Mouse (Mus musculus): ENCODE measurements around the gene Smim26. TPM values are rescaled to one million over a fixed set of nuclear protein-coding genes. Genes with fewer than 3 reads are reported as not detected.
A peak's percentile ranks its signal among the peaks of the same experiment; 100 is the strongest.

Smim26 gene
- 2.7 and 4.5 TPM in 2 replicates for polyA plus RNA-seq (2012; rRNA removed)

GRCm38 (mm10) chr2:144593951-144594651 is at the start of gene Smim26:
Gene Smim26 (plus strand): TSS chr2:144594054.
- no peaks in the 10 kb centered on the region for H3K27me3 ChIP-seq (ENCODE audit: control insufficient read depth, insufficient read depth, low read length)
- no peaks in the 10 kb centered on the region for H3K36me3 ChIP-seq (ENCODE audit: control insufficient read depth, insufficient read depth, low read length)
- no peak within 1 kb of the TSS for H3K27ac ChIP-seq (ENCODE audit: control insufficient read depth, insufficient read depth, low read length)
- WGBS = under 1% methylated on average over 31 of the region's 31 CpGs
- no peak for TF ChIP-seq POLR2A (IDR thresholded peaks at IDR 0.05; ENCODE audit: control insufficient read depth, extremely low read depth, insufficient read depth, low read length, poor library complexity)
- TF ChIP-seq CTCF (IDR thresholded peaks at IDR 0.05; ENCODE audit: borderline replicate concordance, control insufficient read depth, extremely low read depth, insufficient read depth, low read length, poor library complexity) = no peak
- H3K4me3 ChIP-seq (ENCODE audit: control insufficient read depth, insufficient read depth, low read length) = peak within 1 kb of the TSS; percentile 67
- peaks cover 4% of the 10 kb centered on the region for H3K4me1 ChIP-seq (replicated peaks; ENCODE audit: control insufficient read depth, insufficient read depth, low read length)
- DNase-seq = peak; percentile 77

GRCm38 (mm10) chr2:144544630-144545029 is 49.2 kb upstream of the Smim26 start:
- no peak overlapping the region for H3K27ac ChIP-seq (ENCODE audit: control insufficient read depth, insufficient read depth, low read length)
- no peaks in the 10 kb centered on the region for H3K4me1 ChIP-seq (replicated peaks; ENCODE audit: control insufficient read depth, insufficient read depth, low read length)
- peaks cover 13% of the 10 kb centered on the region for H3K36me3 ChIP-seq (ENCODE audit: control insufficient read depth, insufficient read depth, low read length)
- H3K27me3 ChIP-seq (ENCODE audit: control insufficient read depth, insufficient read depth, low read length) = no peaks in the 10 kb centered on the region
- 93% methylated on average over 6 of the region's 6 CpGs for WGBS
- DNase-seq = no peak
- no peak for TF ChIP-seq CTCF (IDR thresholded peaks at IDR 0.05; ENCODE audit: borderline replicate concordance, control insufficient read depth, extremely low read depth, insufficient read depth, low read length, poor library complexity)
- no peak for TF ChIP-seq POLR2A (IDR thresholded peaks at IDR 0.05; ENCODE audit: control insufficient read depth, extremely low read depth, insufficient read depth, low read length, poor library complexity)
- H3K4me3 ChIP-seq (ENCODE audit: control insufficient read depth, insufficient read depth, low read length) = no peak overlapping the region

- WGBS = over 99% methylated on average over 2 of the region's 2 CpGs
- Histone ChIP-seq H3K4me3 (ENCODE audit: control insufficient read depth, insufficient read depth, low read length) (no peak overlapping the region), H3K27ac (ENCODE audit: control insufficient read depth, insufficient read depth, low read length) (no peak overlapping the region), H3K4me1 (replicated peaks; ENCODE audit: control insufficient read depth, insufficient read depth, low read length) (no peaks in the 10 kb centered on the region), H3K27me3 (ENCODE audit: control insufficient read depth, insufficient read depth, low read length) (no peaks in the 10 kb centered on the region), H3K36me3 (ENCODE audit: control insufficient read depth, insufficient read depth, low read length) (peaks cover 9% of the 10 kb centered on the region)
- no peak for TF ChIP-seq CTCF (IDR thresholded peaks at IDR 0.05; ENCODE audit: borderline replicate concordance, control insufficient read depth, extremely low read depth, insufficient read depth, low read length, poor library complexity)
- no peak for TF ChIP-seq POLR2A (IDR thresholded peaks at IDR 0.05; ENCODE audit: control insufficient read depth, extremely low read depth, insufficient read depth, low read length, poor library complexity)
- DNase-seq = no peak
These were observed 48.8 kb upstream of the Smim26 start for GRCm38 (mm10) chr2:144545061-144545460.

- H3K4me1 ChIP-seq (replicated peaks; ENCODE audit: control insufficient read depth, insufficient read depth, low read length) = no peaks in the 10 kb centered on the region
- 84% methylated on average over 1 of the region's 1 CpGs for WGBS
- H3K4me3 ChIP-seq (ENCODE audit: control insufficient read depth, insufficient read depth, low read length) = no peak overlapping the region
These were observed 48.4 kb upstream of the Smim26 start for GRCm38 (mm10) chr2:144545481-144545880.

GRCm38 (mm10) chr2:144547559-144547958 is 46.3 kb upstream of the Smim26 start:
- H3K27ac ChIP-seq (ENCODE audit: control insufficient read depth, insufficient read depth, low read length) = no peak overlapping the region
- H3K4me1 ChIP-seq (replicated peaks; ENCODE audit: control insufficient read depth, insufficient read depth, low read length) = no peaks in the 10 kb centered on the region
- H3K27me3 ChIP-seq (ENCODE audit: control insufficient read depth, insufficient read depth, low read length) = no peaks in the 10 kb centered on the region
- WGBS = 92% methylated on average over 4 of the region's 4 CpGs
- DNase-seq = no peak
- H3K4me3 ChIP-seq (ENCODE audit: control insufficient read depth, insufficient read depth, low read length) = no peak overlapping the region
- TF ChIP-seq CTCF (IDR thresholded peaks at IDR 0.05; ENCODE audit: borderline replicate concordance, control insufficient read depth, extremely low read depth, insufficient read depth, low read length, poor library complexity) (no peak), POLR2A (IDR thresholded peaks at IDR 0.05; ENCODE audit: control insufficient read depth, extremely low read depth, insufficient read depth, low read length, poor library complexity) (no peak)
- 0 out of 2 replicates have a peak, but pooled peaks cover 4% of the 10 kb centered on the region for H3K36me3 ChIP-seq (ENCODE audit: control insufficient read depth, insufficient read depth, low read length)

More at GRCm38 (mm10) chr2:144545481-144545880, 48.4 kb upstream of the Smim26 start:
- TF ChIP-seq POLR2A (IDR thresholded peaks at IDR 0.05; ENCODE audit: control insufficient read depth, extremely low read depth, insufficient read depth, low read length, poor library complexity) (no peak), CTCF (IDR thresholded peaks at IDR 0.05; ENCODE audit: borderline replicate concordance, control insufficient read depth, extremely low read depth, insufficient read depth, low read length, poor library complexity) (no peak)
- Histone ChIP-seq H3K36me3 (ENCODE audit: control insufficient read depth, insufficient read depth, low read length) (peaks cover 7% of the 10 kb centered on the region; the same call in 1 of the 2 replicates), H3K27me3 (ENCODE audit: control insufficient read depth, insufficient read depth, low read length) (no peaks in the 10 kb centered on the region), H3K27ac (ENCODE audit: control insufficient read depth, insufficient read depth, low read length) (no peak overlapping the region)
- DNase-seq = no peak

- H3K4me3 ChIP-seq (ENCODE audit: control insufficient read depth, insufficient read depth, low read length) = peak within 1 kb of the TSS; percentile 53
- H3K27me3 ChIP-seq (ENCODE audit: control insufficient read depth, insufficient read depth, low read length) = no peaks in the 10 kb centered on the region
- no peak for TF ChIP-seq CTCF (IDR thresholded peaks at IDR 0.05; ENCODE audit: borderline replicate concordance, control insufficient read depth, extremely low read depth, insufficient read depth, low read length, poor library complexity)
- no peaks in the 10 kb centered on the region for H3K4me1 ChIP-seq (replicated peaks; ENCODE audit: control insufficient read depth, insufficient read depth, low read length)
- H3K27ac ChIP-seq (ENCODE audit: control insufficient read depth, insufficient read depth, low read length) = no peak within 1 kb of the TSS
- WGBS = 2% methylated on average over 17 of the region's 17 CpGs
- DNase-seq = peak; percentile 59
- no peaks in the 10 kb centered on the region for H3K36me3 ChIP-seq (ENCODE audit: control insufficient read depth, insufficient read depth, low read length)
These were observed 43.3 kb upstream of the Smim26 start, which contains the start of gene Rbbp9 for GRCm38 (mm10) chr2:144550529-144550928. Gene Rbbp9 (minus strand): TSS chr2:144550869.

All from thymus, adult 2 months (tissue).